Mouse (Mus musculus) lung, adult 10 weeks (tissue): Measurements from ENCODE around the gene Defa31. TPM values are rescaled to one million over a fixed set of nuclear protein-coding genes. Genes with fewer than 3 reads are reported as not detected.

Experiments
- polyA plus RNA-seq: library from polyadenylated mRNA; stranded (reverse); fragments of 350-450 nt; fragmentation: Illumina TruSeq; extraction: RNeasy Lipid Tissue Mini Kit (QIAGEN cat#74804); gene quantifications from one replicate; pipeline ENCODE4 v1.2.3, GENCODE M21; 2014; ENCODE audit warnings: low read depth, low replicate concordance; ENCODE audit not compliant: insufficient read depth

The Defa31 gene
- not detected for polyA plus RNA-seq

DNA sequence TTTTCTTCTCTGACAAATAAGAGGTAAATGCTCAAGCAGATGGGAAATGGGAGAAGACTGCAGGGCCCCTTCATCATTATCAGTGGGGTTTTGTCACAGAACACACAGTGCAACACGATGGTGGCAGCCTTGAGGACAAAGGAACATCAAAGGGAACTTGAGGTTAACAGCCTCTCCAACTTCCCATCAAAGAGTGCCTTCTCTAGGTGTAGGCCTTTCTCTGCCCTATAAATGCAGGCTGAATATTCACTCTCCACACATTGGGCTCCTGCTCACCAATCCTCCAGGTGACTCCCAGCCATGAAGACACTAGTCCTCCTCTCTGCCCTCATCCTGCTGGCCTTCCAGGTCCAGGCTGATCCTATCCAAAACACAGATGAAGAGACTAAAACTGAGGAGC, at the start of gene Defa31:
Gene Defa31 (plus strand): TSS at position 301 of the 400 bp plus-strand sequence.

DNA sequence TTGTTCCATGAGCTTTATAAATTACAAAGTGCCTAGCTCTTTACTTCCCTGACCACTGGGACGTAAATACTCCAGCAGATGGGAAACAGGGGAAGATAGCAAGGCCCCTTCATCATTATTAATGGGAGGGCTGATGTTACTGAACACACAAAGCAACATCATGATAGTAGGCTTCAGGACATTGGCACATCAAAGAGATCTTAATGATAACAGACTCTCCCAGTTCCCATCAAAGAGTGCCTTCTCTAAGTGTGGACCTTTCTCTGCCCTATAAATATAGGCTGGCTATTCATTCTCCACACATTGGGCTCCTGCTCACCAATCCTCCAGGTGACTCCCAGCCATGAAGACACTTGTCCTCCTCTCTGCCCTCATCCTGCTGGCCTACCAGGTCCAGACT, 29.4 kb upstream of the Defa31 start, which contains the start of gene Defa22:
Gene Defa22 (plus strand): TSS at position 301 of the 400 bp plus-strand sequence.

GRCm38 (mm10) chr8:21201261-21201660, 9.8 kb downstream of the Defa31 start, which contains the start of gene Gm15293:
Gm15293 (plus strand) TSS chr8:21201561.

Other genes starting within 250 kb of the Defa31 start
- gene AY761185, start 246.9 kb upstream of the Defa31 start, polyA plus RNA-seq = not detected
- not detected for gene Defa21, start 166.1 kb upstream of the Defa31 start, polyA plus RNA-seq
- gene Defa23, start 136.6 kb upstream of the Defa31 start, polyA plus RNA-seq = not detected
- not detected for gene Defa35, start 126.6 kb upstream of the Defa31 start, polyA plus RNA-seq
- gene Defa25, start 107.2 kb upstream of the Defa31 start, polyA plus RNA-seq = not detected
- not detected for gene Gm14851, start 95.6 kb upstream of the Defa31 start, polyA plus RNA-seq
- gene Defa30, start 57.0 kb upstream of the Defa31 start, polyA plus RNA-seq = not detected
- gene Defa22, start 29.3 kb upstream of the Defa31 start, polyA plus RNA-seq = not detected
- not detected for gene Gm15293, start 9.9 kb downstream of the Defa31 start, polyA plus RNA-seq
- gene Gm15292, start 58.1 kb downstream of the Defa31 start, polyA plus RNA-seq = not detected
- gene Defa27, start 123.9 kb downstream of the Defa31 start, polyA plus RNA-seq = not detected
- not detected for gene Defa29, start 135.4 kb downstream of the Defa31 start, polyA plus RNA-seq
- not detected for gene Defa2, start 186.9 kb downstream of the Defa31 start, polyA plus RNA-seq
- not detected for gene Defa33, start 200.2 kb downstream of the Defa31 start, polyA plus RNA-seq
- gene Defa36, start 235.8 kb downstream of the Defa31 start, polyA plus RNA-seq = not detected